Mouse (Mus musculus) limb, embryonic 10.5 days (tissue): ENCODE measurements around the gene Prkca. TPM values are rescaled to one million over a fixed set of nuclear protein-coding genes. Genes with fewer than 3 reads are reported as not detected.

Experiments
- DNase-seq: peaks from one replicate; pipeline ENCODE4 v3.0.0-alpha.2; 2017; ENCODE audit warnings: low spot score
- H3K27ac ChIP-seq: fragments of 300-500 bp; sonication (generic); 2 replicates; pipeline ENCODE4 v1.5.1; 2016; ENCODE audit warnings: mild to moderate bottlenecking
- H3K27me3 ChIP-seq: fragments of 300-500 bp; sonication (generic); 2 replicates; pipeline ENCODE4 v1.6.1; 2016; ENCODE audit warnings: low read depth, mild to moderate bottlenecking; ENCODE audit not compliant: poor library complexity, severe bottlenecking
- H3K36me3 ChIP-seq: fragments of 300-500 bp; sonication (generic); 2 replicates; pipeline ENCODE4 v1.6.1; 2016; ENCODE audit warnings: mild to moderate bottlenecking, moderate library complexity
- H3K4me1 ChIP-seq: fragments of 300-500 bp; sonication (generic); 2 replicates; pipeline ENCODE4 v1.6.1; 2016
- H3K4me3 ChIP-seq: fragments of 300-500 bp; sonication (generic); 2 replicates; pipeline ENCODE4 v1.5.1; 2016; ENCODE audit warnings: mild to moderate bottlenecking, moderate library complexity
- H3K9me3 ChIP-seq: fragments of 300-500 bp; sonication (generic); replicated peaks from 2 replicates; pipeline ENCODE4 v1.6.1; 2016; ENCODE audit warnings: mild to moderate bottlenecking
- WGBS: fragments of 180-500 bp; shearing (Covaris S2); methylation state at CpG from one replicate; pipeline ENCODE4 v1.1.7; 2016; 5-methylcytosine and 5-hydroxymethylcytosine counted together
- polyA plus RNA-seq: library from polyadenylated mRNA; unstranded; fragments of >200 nt; fragmentation: Nextera tagmentation; extraction: Ambion mirVana; gene quantifications from 2 replicates; pipeline ENCODE4 v1.2.1, GENCODE M21; 2016

The Prkca gene
- polyA plus RNA-seq, 1 experiment from 2014 or later = 3.7 TPM

DNA sequence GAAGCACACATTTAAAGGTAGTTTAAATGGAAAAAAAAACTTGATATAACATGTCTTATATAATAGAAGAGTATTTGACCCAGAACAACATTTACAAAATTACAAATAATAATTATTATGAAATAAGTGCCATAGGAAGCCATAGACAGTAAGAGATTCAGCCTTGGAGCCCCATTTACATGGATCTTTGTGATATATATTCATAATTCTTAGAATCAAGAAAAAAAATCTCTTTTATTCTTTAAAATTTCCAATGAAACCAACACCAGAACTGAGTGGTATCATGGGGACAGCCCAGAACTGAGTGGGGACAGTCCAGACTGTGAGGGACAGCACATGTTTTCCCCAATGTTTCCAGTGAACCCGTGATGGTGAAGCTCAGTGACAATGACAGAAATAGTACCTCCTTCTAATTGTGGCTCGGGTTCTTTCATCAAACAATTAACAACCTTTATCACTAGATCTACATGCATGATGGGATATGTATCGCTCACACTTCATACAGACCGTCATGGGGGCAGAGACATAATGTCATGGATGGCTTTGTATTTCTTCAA, 144.2 kb downstream of the Prkca start:
- no peaks in the 10 kb centered on the region for H3K9me3 ChIP-seq
- H3K36me3 ChIP-seq = no peaks in the 10 kb centered on the region
- DNase-seq = no peak
- peaks cover 8% of the 10 kb centered on the region; the same call in 1 of the 2 replicates for H3K4me1 ChIP-seq
- H3K27ac ChIP-seq = no peak overlapping the region
- no peak overlapping the region for H3K4me3 ChIP-seq
- 91% methylated on average over 4 of the region's 4 CpGs for WGBS
- no peaks in the 10 kb centered on the region for H3K27me3 ChIP-seq

- Histone ChIP-seq H3K36me3 (no peaks in the 10 kb centered on the region), H3K4me1 (peaks cover 4% of the 10 kb centered on the region; the same call in 1 of the 2 replicates), H3K27ac (no peak overlapping the region), H3K27me3 (no peaks in the 10 kb centered on the region), H3K4me3 (no peak overlapping the region), H3K9me3 (no peaks in the 10 kb centered on the region)
- 71% methylated on average over 5 of the region's 5 CpGs for WGBS
- DNase-seq = no peak
Observed at GRCm38 (mm10) chr11:108198592-108198991, 145.1 kb downstream of the Prkca start.

- 86% methylated on average over 9 of the region's 9 CpGs for WGBS
- Histone ChIP-seq H3K4me3 (no peak overlapping the region), H3K4me1 (no peaks in the 10 kb centered on the region), H3K36me3 (no peaks in the 10 kb centered on the region), H3K27ac (no peak overlapping the region), H3K27me3 (no peaks in the 10 kb centered on the region), H3K9me3 (no peaks in the 10 kb centered on the region)
- DNase-seq = no peak
Observed at GRCm38 (mm10) chr11:108197427-108198218, 146.1 kb downstream of the Prkca start.

GRCm38 (mm10) chr11:108196796-108197195, 146.9 kb downstream of the Prkca start:
- Histone ChIP-seq H3K9me3 (no peaks in the 10 kb centered on the region), H3K36me3 (no peaks in the 10 kb centered on the region), H3K4me3 (no peak overlapping the region), H3K27me3 (no peaks in the 10 kb centered on the region), H3K27ac (no peak overlapping the region), H3K4me1 (no peaks in the 10 kb centered on the region)
- DNase-seq = no peak
- WGBS = 84% methylated on average over 3 of the region's 3 CpGs

DNA sequence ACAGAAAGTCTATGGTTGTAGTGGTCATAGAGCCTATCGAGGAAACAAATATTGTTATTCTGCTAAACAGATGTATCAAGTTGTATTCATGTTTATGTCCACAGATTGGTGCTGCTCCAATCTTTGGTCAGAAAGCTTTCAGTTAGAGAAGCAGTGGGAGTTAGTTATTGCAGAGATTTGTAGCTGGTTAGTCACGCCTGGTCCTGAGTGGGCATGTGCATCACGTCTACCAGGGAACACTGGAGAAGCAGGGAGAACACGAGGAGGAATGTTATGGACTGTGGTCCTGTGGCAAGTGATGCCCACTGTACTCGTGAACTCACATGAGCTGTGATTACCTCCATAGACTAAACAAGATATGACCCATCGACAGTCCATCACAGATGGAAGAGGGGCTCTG, 153.4 kb downstream of the Prkca start:
- no peak for DNase-seq
- H3K27me3 ChIP-seq = no peaks in the 10 kb centered on the region
- H3K27ac ChIP-seq = no peak overlapping the region
- no peaks in the 10 kb centered on the region for H3K4me1 ChIP-seq
- no peaks in the 10 kb centered on the region for H3K36me3 ChIP-seq
- no peaks in the 10 kb centered on the region for H3K9me3 ChIP-seq
- WGBS = 93% methylated on average over 6 of the region's 6 CpGs
- no peak overlapping the region for H3K4me3 ChIP-seq

DNA sequence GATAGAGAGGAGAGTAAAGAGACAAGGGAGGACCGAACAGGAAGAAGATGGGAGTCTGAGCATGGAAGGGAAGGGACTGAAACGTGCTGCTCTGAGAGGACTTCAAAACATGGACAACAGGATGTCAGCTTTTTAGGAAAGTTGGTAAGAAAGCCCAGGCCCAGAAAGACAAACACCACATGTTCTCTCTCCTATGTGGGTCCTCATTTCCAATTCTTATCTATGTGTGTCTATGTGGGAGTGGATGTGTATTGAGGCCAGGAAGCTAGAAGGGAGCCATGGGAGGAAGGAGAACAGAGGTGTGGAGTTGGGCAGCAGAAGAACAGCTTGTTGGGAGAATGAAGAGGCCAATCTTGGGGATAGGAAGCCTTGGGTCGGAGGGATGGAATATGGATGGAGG, 154.4 kb downstream of the Prkca start:
- H3K36me3 ChIP-seq = no peaks in the 10 kb centered on the region
- no peak overlapping the region for H3K27ac ChIP-seq
- H3K4me1 ChIP-seq = no peaks in the 10 kb centered on the region
- DNase-seq = no peak
- H3K4me3 ChIP-seq = no peak overlapping the region
- H3K9me3 ChIP-seq = no peaks in the 10 kb centered on the region
- WGBS = 79% methylated on average over 3 of the region's 3 CpGs
- H3K27me3 ChIP-seq = no peaks in the 10 kb centered on the region

DNA sequence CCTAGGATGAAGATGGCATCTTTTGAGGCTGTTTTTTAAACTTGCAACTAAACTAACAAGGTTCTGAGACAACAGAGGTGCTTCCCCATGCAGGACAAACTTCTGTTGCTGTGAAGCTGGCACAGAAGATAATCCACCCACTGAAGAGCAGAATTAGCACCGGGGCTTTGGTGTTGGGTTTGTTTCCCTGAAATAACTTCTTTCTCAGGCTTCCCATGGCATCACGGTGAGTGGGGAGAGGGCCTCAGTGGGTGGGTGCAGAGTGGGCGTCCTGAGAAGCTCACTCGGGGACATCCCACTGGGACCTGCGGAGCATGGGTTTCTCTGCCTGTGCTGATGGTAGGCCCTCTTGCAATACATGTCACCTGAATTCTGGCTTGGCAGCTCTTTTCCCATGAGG, 161.3 kb downstream of the Prkca start:
- H3K4me3 ChIP-seq = no peak overlapping the region
- no peak for DNase-seq
- 91% methylated on average over 5 of the region's 5 CpGs for WGBS

DNA sequence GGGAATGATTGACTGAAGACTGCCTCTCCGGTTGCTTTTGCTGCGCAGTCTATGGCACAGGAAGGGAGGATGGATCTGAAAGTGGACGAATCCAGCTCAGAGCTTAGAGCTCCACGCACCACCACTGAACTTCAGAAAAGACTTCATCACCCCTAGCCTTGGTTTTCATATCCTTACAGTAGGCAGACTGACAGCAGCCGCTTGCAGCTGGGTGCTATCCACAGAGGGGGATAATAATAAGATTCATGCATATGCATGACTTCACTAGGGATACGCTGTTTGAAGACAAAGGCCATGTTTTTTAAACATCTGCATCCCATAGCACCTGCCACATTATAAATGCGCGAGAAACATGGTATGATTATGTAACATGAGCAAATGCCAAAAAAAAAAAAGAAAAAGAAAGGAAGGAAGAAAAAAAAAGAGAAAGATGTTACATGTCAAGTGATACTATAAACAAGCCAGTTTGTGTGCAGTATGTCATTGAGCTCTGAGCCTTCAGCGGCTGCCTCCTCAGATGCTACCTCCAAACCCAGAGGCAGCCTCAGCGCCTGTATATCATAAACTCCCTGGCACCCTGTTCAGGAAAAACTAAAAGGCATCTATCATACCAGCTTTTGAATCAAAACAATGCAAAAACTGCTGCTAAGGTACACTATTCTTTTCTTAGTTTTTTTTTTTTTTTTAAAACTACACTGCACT, 162.6 kb downstream of the Prkca start:
- H3K27ac ChIP-seq = no peak overlapping the region
- no peaks in the 10 kb centered on the region for H3K36me3 ChIP-seq
- no peak for DNase-seq
- 89% methylated on average over 10 of the region's 10 CpGs for WGBS
- H3K9me3 ChIP-seq = no peaks in the 10 kb centered on the region
- no peaks in the 10 kb centered on the region for H3K27me3 ChIP-seq
- H3K4me1 ChIP-seq = no peaks in the 10 kb centered on the region
- H3K4me3 ChIP-seq = no peak overlapping the region

More for the DNA sequence above, 161.3 kb downstream of the Prkca start:
- Histone ChIP-seq H3K27me3 (no peaks in the 10 kb centered on the region), H3K9me3 (no peaks in the 10 kb centered on the region), H3K4me1 (no peaks in the 10 kb centered on the region), H3K36me3 (no peaks in the 10 kb centered on the region), H3K27ac (no peak overlapping the region)

- Histone ChIP-seq H3K27ac (no peak overlapping the region), H3K4me1 (no peaks in the 10 kb centered on the region), H3K36me3 (no peaks in the 10 kb centered on the region), H3K27me3 (no peaks in the 10 kb centered on the region), H3K9me3 (no peaks in the 10 kb centered on the region), H3K4me3 (no peak overlapping the region)
- 83% methylated on average over 5 of the region's 5 CpGs for WGBS
- DNase-seq = no peak
Observed at GRCm38 (mm10) chr11:108178802-108179201, 164.9 kb downstream of the Prkca start.

GRCm38 (mm10) chr11:108178258-108178657, 165.5 kb downstream of the Prkca start:
- Histone ChIP-seq H3K4me1 (no peaks in the 10 kb centered on the region), H3K27ac (no peak overlapping the region), H3K36me3 (no peaks in the 10 kb centered on the region), H3K9me3 (no peaks in the 10 kb centered on the region), H3K27me3 (no peaks in the 10 kb centered on the region), H3K4me3 (no peak overlapping the region)
- DNase-seq = no peak
- WGBS = 91% methylated on average over 3 of the region's 3 CpGs

- WGBS = 88% methylated on average over 5 of the region's 5 CpGs
- Histone ChIP-seq H3K9me3 (no peaks in the 10 kb centered on the region), H3K36me3 (no peaks in the 10 kb centered on the region), H3K4me1 (no peaks in the 10 kb centered on the region), H3K4me3 (no peak overlapping the region), H3K27me3 (no peaks in the 10 kb centered on the region), H3K27ac (no peak overlapping the region)
- no peak for DNase-seq
Observed at GRCm38 (mm10) chr11:108176715-108177114, 167.0 kb downstream of the Prkca start.

GRCm38 (mm10) chr11:108171917-108172316, 171.8 kb downstream of the Prkca start:
- H3K9me3 ChIP-seq = no peaks in the 10 kb centered on the region
- 93% methylated on average over 5 of the region's 5 CpGs for WGBS
- no peaks in the 10 kb centered on the region for H3K36me3 ChIP-seq
- no peak overlapping the region for H3K4me3 ChIP-seq
- no peak for DNase-seq
- no peaks in the 10 kb centered on the region for H3K27me3 ChIP-seq
- H3K4me1 ChIP-seq = 0 out of 2 replicates have a peak, but pooled peaks cover 3% of the 10 kb centered on the region
- H3K27ac ChIP-seq = no peak overlapping the region

GRCm38 (mm10) chr11:108171260-108171659, 172.5 kb downstream of the Prkca start:
- no peaks in the 10 kb centered on the region for H3K27me3 ChIP-seq
- H3K9me3 ChIP-seq = no peaks in the 10 kb centered on the region
- 93% methylated on average over 6 of the region's 6 CpGs for WGBS
- H3K36me3 ChIP-seq = no peaks in the 10 kb centered on the region
- no peak for DNase-seq
- 0 out of 2 replicates have a peak, but pooled peaks cover 3% of the 10 kb centered on the region for H3K4me1 ChIP-seq
- no peak overlapping the region for H3K27ac ChIP-seq
- H3K4me3 ChIP-seq = no peak overlapping the region
